Mouse (Mus musculus) embryonic fibroblast, embryonic 13.5 days (primary cell): ENCODE data around the gene Atp5d. TPM values are rescaled to one million over a fixed set of nuclear protein-coding genes. Genes with fewer than 3 reads are reported as not detected.

ENCODE experiments used
- H3K27ac ChIP-seq: 2 replicates; pipeline ENCODE4 v1.5.1; 2012; ENCODE audit warnings: low read length, control low read depth, inconsistent platforms; ENCODE audit not compliant: insufficient read depth
- H3K4me1 ChIP-seq: 2 replicates; pipeline ENCODE4 v1.6.1; 2011; ENCODE audit warnings: low read length; ENCODE audit not compliant: control insufficient read depth, insufficient read depth
- H3K4me3 ChIP-seq: 2 replicates; pipeline ENCODE4 v1.5.1; 2011; ENCODE audit warnings: mild to moderate bottlenecking, control low read depth, low read length; ENCODE audit not compliant: insufficient read depth
- CTCF ChIP-seq: IDR thresholded peaks from 2 replicates; pipeline ENCODE4 v1.5.1; 2011; ENCODE audit warnings: mild to moderate bottlenecking, control low read depth, low read length, moderate library complexity, borderline replicate concordance; ENCODE audit not compliant: insufficient read depth
- POLR2A ChIP-seq: IDR thresholded peaks from 2 replicates; pipeline ENCODE4 v1.6.1; 2011; ENCODE audit warnings: low read depth, mild to moderate bottlenecking, control low read depth, low read length, moderate library complexity
- polyA plus RNA-seq: library from polyadenylated mRNA; stranded (reverse); fragments of >200 nt; gene quantifications from 2 replicates; pipeline ENCODE4 v1.2.4, GENCODE M21; 2011; ENCODE audit warnings: low read depth; ENCODE audit not compliant: missing spikeins, insufficient read length

Gene Atp5d
- polyA plus RNA-seq, 1 experiment, result 202 TPM

GRCm38 (mm10) chr10:80170601-80171021 lies 32.2 kb downstream of the Atp5d start:
- Histone ChIP-seq H3K27ac (no peak overlapping the region), H3K4me3 (no peak overlapping the region), H3K4me1 (peaks cover 9% of the 10 kb centered on the region; the same call in 1 of the 2 replicates)
- TF ChIP-seq POLR2A, result no peak
- TF ChIP-seq CTCF, result no peak

- H3K27ac ChIP-seq, result no peak overlapping the region
- no peak for TF ChIP-seq CTCF
- TF ChIP-seq POLR2A, result no peak
- peaks cover 9% of the 10 kb centered on the region; the same call in 1 of the 2 replicates for H3K4me1 ChIP-seq
- no peak overlapping the region for H3K4me3 ChIP-seq
These were observed 32.8 kb downstream of the Atp5d start for GRCm38 (mm10) chr10:80171252-80171651.

GRCm38 (mm10) chr10:80171760-80172526 lies 33.5 kb downstream of the Atp5d start:
- Histone ChIP-seq H3K27ac (no peak overlapping the region), H3K4me1 (peaks cover 6% of the 10 kb centered on the region; the same call in 1 of the 2 replicates), H3K4me3 (no peak overlapping the region)
- no peak for TF ChIP-seq CTCF
- TF ChIP-seq POLR2A, result 0 out of 2 replicates have a peak, but pooled peaks have one; percentile 27

- Histone ChIP-seq H3K4me3 (peak within 1 kb of the TSS; percentile 65), H3K4me1 (peaks cover 8% of the 10 kb centered on the region; the same call in 1 of the 2 replicates), H3K27ac (peak within 1 kb of the TSS; percentile 89)
- TF ChIP-seq CTCF, result no peak
- peak; percentile 66 for TF ChIP-seq POLR2A
These were observed 34.3 kb downstream of the Atp5d start, which contains the start of gene 1600002K03Rik for GRCm38 (mm10) chr10:80172527-80173292. Gene 1600002K03Rik (plus strand): TSS chr10:80172944.

- TF ChIP-seq CTCF, result no peak
- no peak for TF ChIP-seq POLR2A
- H3K27ac ChIP-seq, result peak overlapping the region; percentile 37; the same call in 1 of the 2 replicates
- H3K4me3 ChIP-seq, result peak overlapping the region; percentile 30
- peaks cover 11% of the 10 kb centered on the region; the same call in 1 of the 2 replicates for H3K4me1 ChIP-seq
These were observed 34.9 kb downstream of the Atp5d start for GRCm38 (mm10) chr10:80173358-80173757.

GRCm38 (mm10) chr10:80173955-80174640 lies 35.7 kb downstream of the Atp5d start:
- Histone ChIP-seq H3K4me3 (no peak overlapping the region), H3K27ac (no peak overlapping the region), H3K4me1 (peaks cover 11% of the 10 kb centered on the region; the same call in 1 of the 2 replicates)
- TF ChIP-seq CTCF (no peak), POLR2A (no peak)

- Histone ChIP-seq H3K4me3 (no peak overlapping the region), H3K4me1 (peaks cover 11% of the 10 kb centered on the region; the same call in 1 of the 2 replicates), H3K27ac (no peak overlapping the region)
- TF ChIP-seq CTCF, result peak; percentile 24; the same call in 1 of the 2 replicates
- no peak for TF ChIP-seq POLR2A
These were observed 36.3 kb downstream of the Atp5d start for GRCm38 (mm10) chr10:80174705-80175104.

GRCm38 (mm10) chr10:80175536-80176269 lies 37.3 kb downstream of the Atp5d start:
- H3K4me1 ChIP-seq, result peaks cover 11% of the 10 kb centered on the region; the same call in 1 of the 2 replicates
- no peak overlapping the region for H3K27ac ChIP-seq
- TF ChIP-seq POLR2A, result no peak
- TF ChIP-seq CTCF, result peak; percentile 49; the same call in 1 of the 2 replicates
- no peak overlapping the region for H3K4me3 ChIP-seq

GRCm38 (mm10) chr10:80176270-80176834 lies 37.9 kb downstream of the Atp5d start:
- H3K4me1 ChIP-seq, result peaks cover 11% of the 10 kb centered on the region; the same call in 1 of the 2 replicates
- no peak overlapping the region for H3K27ac ChIP-seq
- H3K4me3 ChIP-seq, result no peak overlapping the region
- TF ChIP-seq POLR2A (no peak), CTCF (no peak)
